Mouse (Mus musculus): ENCODE measurements around the gene Crat.

DNA sequence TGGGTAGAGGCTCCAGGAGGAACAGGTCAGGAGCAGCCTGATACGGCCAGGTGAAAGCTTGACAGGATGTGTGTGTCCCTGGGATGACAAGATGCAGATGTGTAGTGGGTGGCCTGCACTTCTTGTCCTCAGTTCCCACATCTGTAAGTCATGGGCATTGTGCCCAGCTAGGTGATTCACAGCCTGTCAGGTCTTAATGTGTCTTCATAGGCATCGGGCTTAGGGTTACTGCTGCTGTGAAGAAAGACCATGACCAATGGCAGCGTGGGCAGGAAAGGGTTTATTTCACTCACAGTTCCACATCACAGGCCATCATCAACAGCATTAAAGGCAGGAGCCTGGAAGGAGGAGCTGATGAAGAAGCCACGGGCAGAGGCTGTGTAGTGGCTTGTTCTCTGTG, 30.0 kb downstream of the Crat start:
- TF ChIP-seq CTCF (IDR thresholded peaks at IDR 0.05; ENCODE audit: low read depth) (no peak), EP300 (IDR thresholded peaks at IDR 0.05; ENCODE audit: low read depth) (no peak)
